Mouse (Mus musculus) right cerebral cortex, postnatal 4 days (tissue): Measurements from ENCODE around the gene Olfr221.
"Not testable (repeated sequence)": the region's sequence is repeated elsewhere in the genome, so short reads cannot be mapped to it uniquely, and the experiment has no call there.

Experiments used
- DNase-seq: peaks from one replicate; pipeline ENCODE4 v3.0.0-alpha.2; 2022

The Olfr221 gene

GRCm38 (mm10) chr14:52042359-52042758 lies at the start of gene Olfr221:
TSS of gene Olfr221 (minus strand) at chr14:52042459.
- DNase-seq, result not testable (repeated sequence)

- DNase-seq, result no peak
Observed at GRCm38 (mm10) chr14:52083083-52083482, 40.8 kb upstream of the Olfr221 start.

- no peak for DNase-seq
Observed at GRCm38 (mm10) chr14:52071599-52072137, 29.4 kb upstream of the Olfr221 start.

- DNase-seq, result no peak
Observed at GRCm38 (mm10) chr14:52066135-52066534, 23.9 kb upstream of the Olfr221 start.

- DNase-seq, result no peak
Observed at GRCm38 (mm10) chr14:52061798-52062197, 19.5 kb upstream of the Olfr221 start.

GRCm38 (mm10) chr14:52060800-52061199 lies 18.5 kb upstream of the Olfr221 start:
- DNase-seq, result no peak

GRCm38 (mm10) chr14:52059982-52060381 lies 17.7 kb upstream of the Olfr221 start:
- DNase-seq, result no peak

- DNase-seq, result not testable (repeated sequence)
Observed at GRCm38 (mm10) chr14:52052720-52053119, 10.5 kb upstream of the Olfr221 start.

- no peak for DNase-seq
Observed at GRCm38 (mm10) chr14:52045966-52046565, 3.8 kb upstream of the Olfr221 start.

GRCm38 (mm10) chr14:52044901-52045678 lies 2.8 kb upstream of the Olfr221 start:
- DNase-seq, result peak; percentile 40

GRCm38 (mm10) chr14:52043446-52043845 lies 1.2 kb upstream of the Olfr221 start:
- no peak for DNase-seq

GRCm38 (mm10) chr14:52039332-52039731 lies 2.9 kb downstream of the Olfr221 start:
- no peak for DNase-seq

- DNase-seq, result no peak
Observed at GRCm38 (mm10) chr14:52035926-52036325, 6.3 kb downstream of the Olfr221 start.

- DNase-seq, result no peak
Observed at GRCm38 (mm10) chr14:52026342-52026741, 15.9 kb downstream of the Olfr221 start.

GRCm38 (mm10) chr14:52024133-52024532 lies 18.1 kb downstream of the Olfr221 start:
- no peak for DNase-seq

GRCm38 (mm10) chr14:52022709-52023459 lies 19.4 kb downstream of the Olfr221 start:
- DNase-seq, result peak; percentile 88

GRCm38 (mm10) chr14:52022244-52022708 lies 20.0 kb downstream of the Olfr221 start:
- no peak for DNase-seq

GRCm38 (mm10) chr14:52021568-52022212 lies 20.6 kb downstream of the Olfr221 start:
- no peak for DNase-seq

GRCm38 (mm10) chr14:52021138-52021529 lies 21.1 kb downstream of the Olfr221 start:
- no peak for DNase-seq

- DNase-seq, result peak; percentile 51
Observed at GRCm38 (mm10) chr14:52020486-52021137, 21.6 kb downstream of the Olfr221 start, which contains the start of gene Zfp219. TSS of gene Zfp219 (minus strand) at chr14:52020733.

GRCm38 (mm10) chr14:52019590-52020340 lies 22.5 kb downstream of the Olfr221 start:
- peak; percentile 97 for DNase-seq
